11 mouse cellular contexts compared by ENCODE assay signal in genomic region chr11:54008416-54008920, GRCm38 (mm10). TPM values are rescaled to one million over a fixed set of nuclear protein-coding genes. Genes with fewer than 3 reads are reported as not detected.
DNase-seq lines count a peak whose midpoint lies in the region; ATAC-seq lines count a peak whose summit lies in the region.
"Had no signal": no experiment of that assay in that cellular context is flagged by ENCODE, and none has a peak within 500 bp of the region (broad histone marks: within the 10 kb centered on the region; RNA-seq: fewer than 3 reads in every experiment).

No protein-coding gene starts in this region.

- no peaks in the 10 kb centered on the region for H3K27me3 ChIP-seq in kidney, embryonic 16.5 days (ENCODE audit: insufficient read depth, low read length)
- H3K27me3 ChIP-seq in intestine, embryonic 16.5 days (replicated peaks; ENCODE audit: control insufficient read depth, insufficient read depth, low read length): no peaks in the 10 kb centered on the region

- H3K27ac ChIP-seq in kidney, embryonic 16.5 days (ENCODE audit: low read length): no peak overlapping the region
- peak overlapping the region; percentile 35 for H3K27ac ChIP-seq in brown adipose tissue, adult 24 weeks (replicated peaks; ENCODE audit: low read depth, low read length)
- H3K27ac ChIP-seq in intestine, embryonic 16.5 days (ENCODE audit: low read length): no peak overlapping the region

- no peak overlapping the region for H3K9ac ChIP-seq in kidney, embryonic 16.5 days (replicated peaks; ENCODE audit: low read length)
- no peak overlapping the region for H3K9ac ChIP-seq in intestine, embryonic 16.5 days (ENCODE audit: low read depth, low read length)

- WGBS in kidney, embryonic 16.5 days: 61% methylated on average over 10 of the region's 10 CpGs
- WGBS in intestine, embryonic 16.5 days: 75% methylated on average over 10 of the region's 10 CpGs

- no peaks in the 10 kb centered on the region; the same call in 1 of the 2 replicates for H3K4me1 ChIP-seq in kidney, embryonic 16.5 days (ENCODE audit: insufficient read depth, low read length)
- peaks cover 12% of the 10 kb centered on the region for H3K4me1 ChIP-seq in brown adipose tissue, adult 24 weeks (ENCODE audit: control insufficient read depth, insufficient read depth, insufficient read length, low read length)
- no peaks in the 10 kb centered on the region for H3K4me1 ChIP-seq in intestine, embryonic 16.5 days (ENCODE audit: control insufficient read depth, insufficient read depth, low read length)

- no peak overlapping the region for H3K4me2 ChIP-seq in kidney, embryonic 16.5 days (replicated peaks; ENCODE audit: low read depth, low read length)
- no peak overlapping the region for H3K4me2 ChIP-seq in intestine, embryonic 16.5 days (ENCODE audit: low read depth, low read length)

- H3K9me3 ChIP-seq in kidney, embryonic 16.5 days (ENCODE audit: low read length): no peaks in the 10 kb centered on the region
- no peaks in the 10 kb centered on the region for H3K9me3 ChIP-seq in intestine, embryonic 16.5 days (ENCODE audit: control insufficient read depth, low read length)

- no peaks in the 10 kb centered on the region for H3K36me3 ChIP-seq in kidney, embryonic 16.5 days (ENCODE audit: insufficient read depth, low read length)
- H3K36me3 ChIP-seq in intestine, embryonic 16.5 days (ENCODE audit: control insufficient read depth, insufficient read depth, low read length): no peaks in the 10 kb centered on the region

- peak; percentile 46 for DNase-seq in gastrocnemius, postnatal 25 days
- no peak for DNase-seq in gastrocnemius, postnatal 14 days
- DNase-seq in kidney, postnatal 4 days: peak; percentile 36 to 54
- peak; percentile 32 for DNase-seq in NIH3T3 (ENCODE audit: low read depth)
- DNase-seq: heart, postnatal 14 days; layer of hippocampus, adult 9-11 months; midbrain, embryonic 14.5 days; spleen, adult 18-20 months had no signal

- no peak for ATAC-seq in kidney, embryonic 16.5 days (ENCODE audit: low FRiP score, low TSS enrichment)
- no peak for ATAC-seq in intestine, embryonic 16.5 days

- intact Hi-C loops in gastrocnemius, postnatal 14 days (cut with DNase I; ENCODE audit: low total_unique reads): no loop called here

- H3K4me3 ChIP-seq in kidney, embryonic 16.5 days (ENCODE audit: low read length): no peak overlapping the region
- no peak overlapping the region for H3K4me3 ChIP-seq in brown adipose tissue, adult 24 weeks (ENCODE audit: insufficient read depth, low read depth, low read length)
- no peak overlapping the region for H3K4me3 ChIP-seq in intestine, embryonic 16.5 days (ENCODE audit: low read length)

RNA-seq across cellular contexts. Expression of gene Slc22a4, which starts 19.4 kb away (rescaled TPM):
- 1 to 10 TPM; 1.6 to 6.9 TPM for total RNA-seq in gastrocnemius, postnatal 25 days (2021)
- total RNA-seq in gastrocnemius, postnatal 14 days (2021): 1 to 10 TPM in 1 of 2 experiments, under 1 TPM in 1; 0.89 to 1.4 TPM
- polyA plus RNA-seq in kidney, embryonic 16.5 days (2015; fragmentation: Nextera tagmentation; extraction: Ambion mirVana): 1.00 and 1.2 TPM in 2 replicates
- polyA plus RNA-seq in brown adipose tissue, adult 24 weeks (2012; ENCODE audit: insufficient read depth, insufficient read length, missing spikeins): 1.8 and 3.5 TPM in 2 replicates
- polyA plus RNA-seq in intestine, embryonic 16.5 days (2015; fragmentation: Nextera tagmentation; extraction: Ambion mirVana): 0.87 and 1.4 TPM in 2 replicates

RNA-seq across cellular contexts. Expression of gene Slc22a21, which starts 28.3 kb away (rescaled TPM):
- 1 to 10 TPM in 1 of 2 experiments, under 1 TPM in 1; 1.00 to 1.4 TPM for total RNA-seq in gastrocnemius, postnatal 25 days (2021)
- total RNA-seq in gastrocnemius, postnatal 14 days (2021): 1 to 10 TPM; 1.3 to 1.7 TPM
- 4.2 and 5.4 TPM in 2 replicates for polyA plus RNA-seq in kidney, embryonic 16.5 days (2015; fragmentation: Nextera tagmentation; extraction: Ambion mirVana)
- polyA plus RNA-seq in brown adipose tissue, adult 24 weeks (2012; ENCODE audit: insufficient read depth, insufficient read length, missing spikeins): 1.4 and 1.8 TPM in 2 replicates
- polyA plus RNA-seq in intestine, embryonic 16.5 days (2015; fragmentation: Nextera tagmentation; extraction: Ambion mirVana): 6.1 and 7.1 TPM in 2 replicates
